Mouse (Mus musculus): ENCODE results near the gene Gm7298.
"Not testable (repeated sequence)": the region's sequence is repeated elsewhere in the genome, so short reads cannot be mapped to it uniquely, and the experiment has no call there.

Gene Gm7298

GRCm38 (mm10) chr6:121732632-121733031 is at the start of gene Gm7298:
Gm7298 (plus strand) TSS chr6:121732932.
- TF ChIP-seq CTCF (conservative IDR thresholded peaks at IDR 0.05; ENCODE audit: low read length), result no peak
- no peak for TF ChIP-seq NANOG (IDR thresholded peaks at IDR 0.05; ENCODE audit: borderline replicate concordance, low read length)
- TF ChIP-seq POU5F1 (IDR thresholded peaks at IDR 0.05; ENCODE audit: borderline replicate concordance, low read length), result no peak
- Histone ChIP-seq H3K4me3 (replicated peaks; ENCODE audit: low read length) (no peak within 1 kb of the TSS), H3K9me3 (ENCODE audit: low read length) (no peaks in the 10 kb centered on the region), H3K4me1 (replicated peaks; ENCODE audit: low read depth, low read length) (no peaks in the 10 kb centered on the region), H3K36me3 (ENCODE audit: insufficient read depth, low read length) (no peaks in the 10 kb centered on the region), H3K27me3 (ENCODE audit: insufficient read depth, low read length) (no peaks in the 10 kb centered on the region; the same call in 1 of the 2 replicates)

GRCm38 (mm10) chr6:121828034-121828433 is 95.3 kb downstream of the Gm7298 start:
- no peaks in the 10 kb centered on the region for H3K4me1 ChIP-seq (replicated peaks; ENCODE audit: low read depth, low read length)
- no peak overlapping the region for H3K4me3 ChIP-seq (replicated peaks; ENCODE audit: low read length)
- no peak for TF ChIP-seq POU5F1 (IDR thresholded peaks at IDR 0.05; ENCODE audit: borderline replicate concordance, low read length)
- TF ChIP-seq NANOG (IDR thresholded peaks at IDR 0.05; ENCODE audit: borderline replicate concordance, low read length), result no peak
- no peak for TF ChIP-seq CTCF (conservative IDR thresholded peaks at IDR 0.05; ENCODE audit: low read length)
- H3K27me3 ChIP-seq (ENCODE audit: insufficient read depth, low read length), result no peaks in the 10 kb centered on the region
- no peaks in the 10 kb centered on the region for H3K36me3 ChIP-seq (ENCODE audit: insufficient read depth, low read length)
- H3K9me3 ChIP-seq (ENCODE audit: low read length), result no peaks in the 10 kb centered on the region

- Histone ChIP-seq H3K4me3 (replicated peaks; ENCODE audit: low read length) (no peak overlapping the region), H3K36me3 (ENCODE audit: insufficient read depth, low read length) (no peaks in the 10 kb centered on the region), H3K4me1 (replicated peaks; ENCODE audit: low read depth, low read length) (no peaks in the 10 kb centered on the region), H3K27me3 (ENCODE audit: insufficient read depth, low read length) (no peaks in the 10 kb centered on the region), H3K9me3 (ENCODE audit: low read length) (peaks cover 21% of the 10 kb centered on the region)
- TF ChIP-seq NANOG (IDR thresholded peaks at IDR 0.05; ENCODE audit: borderline replicate concordance, low read length) (no peak), POU5F1 (IDR thresholded peaks at IDR 0.05; ENCODE audit: borderline replicate concordance, low read length) (no peak), CTCF (conservative IDR thresholded peaks at IDR 0.05; ENCODE audit: low read length) (no peak)
These were observed 103.6 kb downstream of the Gm7298 start for GRCm38 (mm10) chr6:121836361-121836760.

DNA sequence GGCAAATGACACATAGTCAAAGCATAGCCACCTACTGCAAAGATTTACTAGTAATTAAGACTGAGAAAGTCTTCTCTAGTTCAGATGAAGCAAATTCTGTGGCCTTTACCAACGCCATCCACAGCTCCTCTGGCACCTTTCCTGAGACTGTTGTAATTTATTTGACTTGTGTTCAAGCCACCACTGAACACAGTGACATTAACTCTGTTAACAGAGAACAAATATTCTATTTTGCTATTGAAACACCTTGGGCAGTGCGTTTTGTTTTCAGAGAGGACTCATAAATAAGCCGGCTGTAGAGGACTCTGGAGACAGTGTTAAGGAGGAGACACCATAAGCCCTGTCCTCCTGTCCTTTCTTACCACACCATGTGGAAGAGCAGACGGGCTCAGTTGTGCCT is 105.5 kb downstream of the Gm7298 start, which contains the start of gene Mug1:
Gene Mug1 (plus strand): TSS at position 271 of the 400 bp plus-strand sequence.
- H3K36me3 ChIP-seq (ENCODE audit: insufficient read depth, low read length); H3K4me1 ChIP-seq (replicated peaks; ENCODE audit: low read depth, low read length); H3K4me3 ChIP-seq (replicated peaks; ENCODE audit: low read length); H3K27me3 ChIP-seq (ENCODE audit: insufficient read depth, low read length): not testable (repeated sequence)
- H3K9me3 ChIP-seq (ENCODE audit: low read length), result peaks cover 21% of the 10 kb centered on the region
